Mouse (Mus musculus): Measurements from ENCODE around the gene Atp2a3. TPM values are rescaled to one million over a fixed set of nuclear protein-coding genes. Genes with fewer than 3 reads are reported as not detected.

The Atp2a3 gene
- polyA plus RNA-seq, 1 experiment from 2014 or later: 0.70 TPM

- Histone ChIP-seq H3K27me3 (ENCODE audit: control insufficient read depth, insufficient read depth, low read length) (no peaks in the 10 kb centered on the region), H3K27ac (ENCODE audit: low read depth, low read length) (no peak overlapping the region), H3K4me3 (ENCODE audit: low read depth, low read length) (no peak overlapping the region), H3K9me3 (ENCODE audit: control insufficient read depth, low read length) (no peaks in the 10 kb centered on the region), H3K4me1 (ENCODE audit: control insufficient read depth, insufficient read depth, low read length) (no peaks in the 10 kb centered on the region), H3K9ac (replicated peaks; ENCODE audit: low read depth, low read length) (no peak overlapping the region), H3K4me2 (ENCODE audit: low read depth, low read length) (no peak overlapping the region), H3K36me3 (ENCODE audit: control insufficient read depth, insufficient read depth, low read length) (no peaks in the 10 kb centered on the region)
- WGBS: 55% methylated on average over 1 of the region's 1 CpGs
- ATAC-seq (ENCODE audit: low read depth): no peak
Observed at GRCm38 (mm10) chr11:72953116-72953439, 7.9 kb upstream of the Atp2a3 start.

GRCm38 (mm10) chr11:72953440-72954151 lies 7.4 kb upstream of the Atp2a3 start:
- Histone ChIP-seq H3K9ac (replicated peaks; ENCODE audit: low read depth, low read length) (no peak overlapping the region), H3K4me3 (ENCODE audit: low read depth, low read length) (no peak overlapping the region), H3K4me1 (ENCODE audit: control insufficient read depth, insufficient read depth, low read length) (no peaks in the 10 kb centered on the region), H3K9me3 (ENCODE audit: control insufficient read depth, low read length) (no peaks in the 10 kb centered on the region), H3K27ac (ENCODE audit: low read depth, low read length) (no peak overlapping the region), H3K27me3 (ENCODE audit: control insufficient read depth, insufficient read depth, low read length) (no peaks in the 10 kb centered on the region), H3K4me2 (ENCODE audit: low read depth, low read length) (no peak overlapping the region), H3K36me3 (ENCODE audit: control insufficient read depth, insufficient read depth, low read length) (no peaks in the 10 kb centered on the region)
- 93% methylated on average over 4 of the region's 4 CpGs for WGBS
- no peak for ATAC-seq (ENCODE audit: low read depth)

- H3K4me2 ChIP-seq (ENCODE audit: low read depth, low read length): no peak overlapping the region
- no peak overlapping the region for H3K4me3 ChIP-seq (ENCODE audit: low read depth, low read length)
- no peaks in the 10 kb centered on the region for H3K27me3 ChIP-seq (ENCODE audit: control insufficient read depth, insufficient read depth, low read length)
- H3K9ac ChIP-seq (replicated peaks; ENCODE audit: low read depth, low read length): no peak overlapping the region
- H3K36me3 ChIP-seq (ENCODE audit: control insufficient read depth, insufficient read depth, low read length): no peaks in the 10 kb centered on the region
- WGBS: 80% methylated on average over 4 of the region's 4 CpGs
- no peak overlapping the region for H3K27ac ChIP-seq (ENCODE audit: low read depth, low read length)
- H3K4me1 ChIP-seq (ENCODE audit: control insufficient read depth, insufficient read depth, low read length): no peaks in the 10 kb centered on the region
- no peaks in the 10 kb centered on the region for H3K9me3 ChIP-seq (ENCODE audit: control insufficient read depth, low read length)
- no peak for ATAC-seq (ENCODE audit: low read depth)
Observed at GRCm38 (mm10) chr11:72954216-72954615, 6.8 kb upstream of the Atp2a3 start.

- Histone ChIP-seq H3K27ac (ENCODE audit: low read depth, low read length) (no peak overlapping the region), H3K4me2 (ENCODE audit: low read depth, low read length) (no peak overlapping the region), H3K4me3 (ENCODE audit: low read depth, low read length) (no peak overlapping the region), H3K4me1 (ENCODE audit: control insufficient read depth, insufficient read depth, low read length) (no peaks in the 10 kb centered on the region), H3K9me3 (ENCODE audit: control insufficient read depth, low read length) (no peaks in the 10 kb centered on the region), H3K27me3 (ENCODE audit: control insufficient read depth, insufficient read depth, low read length) (peaks cover 11% of the 10 kb centered on the region), H3K9ac (replicated peaks; ENCODE audit: low read depth, low read length) (no peak overlapping the region), H3K36me3 (ENCODE audit: control insufficient read depth, insufficient read depth, low read length) (no peaks in the 10 kb centered on the region)
- 69% methylated on average over 5 of the region's 5 CpGs for WGBS
- ATAC-seq (ENCODE audit: low read depth): no peak
Observed at GRCm38 (mm10) chr11:72955339-72955974, 5.5 kb upstream of the Atp2a3 start.

GRCm38 (mm10) chr11:72957318-72957717 lies 3.7 kb upstream of the Atp2a3 start:
- Histone ChIP-seq H3K4me3 (ENCODE audit: low read depth, low read length) (no peak overlapping the region), H3K27me3 (ENCODE audit: control insufficient read depth, insufficient read depth, low read length) (peaks cover 27% of the 10 kb centered on the region), H3K9ac (replicated peaks; ENCODE audit: low read depth, low read length) (no peak overlapping the region), H3K9me3 (ENCODE audit: control insufficient read depth, low read length) (no peaks in the 10 kb centered on the region), H3K27ac (ENCODE audit: low read depth, low read length) (no peak overlapping the region), H3K4me1 (ENCODE audit: control insufficient read depth, insufficient read depth, low read length) (no peaks in the 10 kb centered on the region), H3K36me3 (ENCODE audit: control insufficient read depth, insufficient read depth, low read length) (no peaks in the 10 kb centered on the region), H3K4me2 (ENCODE audit: low read depth, low read length) (no peak overlapping the region)
- WGBS: 64% methylated on average over 2 of the region's 2 CpGs
- no peak for ATAC-seq (ENCODE audit: low read depth)

- Histone ChIP-seq H3K9me3 (ENCODE audit: control insufficient read depth, low read length) (no peaks in the 10 kb centered on the region), H3K27me3 (ENCODE audit: control insufficient read depth, insufficient read depth, low read length) (peaks cover 32% of the 10 kb centered on the region), H3K9ac (replicated peaks; ENCODE audit: low read depth, low read length) (no peak overlapping the region), H3K27ac (ENCODE audit: low read depth, low read length) (no peak overlapping the region), H3K4me1 (ENCODE audit: control insufficient read depth, insufficient read depth, low read length) (no peaks in the 10 kb centered on the region), H3K36me3 (ENCODE audit: control insufficient read depth, insufficient read depth, low read length) (no peaks in the 10 kb centered on the region), H3K4me3 (ENCODE audit: low read depth, low read length) (no peak overlapping the region), H3K4me2 (ENCODE audit: low read depth, low read length) (no peak overlapping the region)
- WGBS: 12% methylated on average over 15 of the region's 15 CpGs
- no peak for ATAC-seq (ENCODE audit: low read depth)
Observed at GRCm38 (mm10) chr11:72959924-72960679, 867 bp upstream of the Atp2a3 start.

GRCm38 (mm10) chr11:72960723-72961071 lies 272 bp upstream of the Atp2a3 start:
- Histone ChIP-seq H3K27me3 (ENCODE audit: control insufficient read depth, insufficient read depth, low read length) (peaks cover 32% of the 10 kb centered on the region), H3K9me3 (ENCODE audit: control insufficient read depth, low read length) (no peaks in the 10 kb centered on the region), H3K36me3 (ENCODE audit: control insufficient read depth, insufficient read depth, low read length) (no peaks in the 10 kb centered on the region), H3K4me3 (ENCODE audit: low read depth, low read length) (peak overlapping the region; percentile 16; the same call in 1 of the 2 replicates), H3K27ac (ENCODE audit: low read depth, low read length) (no peak overlapping the region), H3K9ac (replicated peaks; ENCODE audit: low read depth, low read length) (no peak overlapping the region), H3K4me1 (ENCODE audit: control insufficient read depth, insufficient read depth, low read length) (no peaks in the 10 kb centered on the region), H3K4me2 (ENCODE audit: low read depth, low read length) (peak overlapping the region; percentile 26; the same call in 1 of the 2 replicates)
- WGBS: 2% methylated on average over 15 of the region's 15 CpGs
- no peak for ATAC-seq (ENCODE audit: low read depth)

- Histone ChIP-seq H3K27me3 (ENCODE audit: control insufficient read depth, insufficient read depth, low read length) (peaks cover 32% of the 10 kb centered on the region), H3K36me3 (ENCODE audit: control insufficient read depth, insufficient read depth, low read length) (no peaks in the 10 kb centered on the region), H3K9ac (replicated peaks; ENCODE audit: low read depth, low read length) (no peak overlapping the region), H3K4me2 (ENCODE audit: low read depth, low read length) (no peak overlapping the region), H3K4me3 (ENCODE audit: low read depth, low read length) (no peak overlapping the region), H3K27ac (ENCODE audit: low read depth, low read length) (no peak overlapping the region), H3K9me3 (ENCODE audit: control insufficient read depth, low read length) (no peaks in the 10 kb centered on the region), H3K4me1 (ENCODE audit: control insufficient read depth, insufficient read depth, low read length) (no peaks in the 10 kb centered on the region)
- 83% methylated on average over 2 of the region's 2 CpGs for whole genome bisulfite sequencing
- no peak for ATAC-seq (ENCODE audit: low read depth)
Observed at GRCm38 (mm10) chr11:72962378-72962777, 1.4 kb downstream of the Atp2a3 start.

Data from neural tube, embryonic 14.5 days (tissue).